Mouse (Mus musculus) adrenal gland, adult 18-20 months (tissue): ENCODE results near the gene Nqo2. TPM values are rescaled to one million over a fixed set of nuclear protein-coding genes. Genes with fewer than 3 reads are reported as not detected.
"Not testable (repeated sequence)": the region's sequence is repeated elsewhere in the genome, so short reads cannot be mapped to it uniquely, and the experiment has no call there.

ENCODE experiments used
- DNase-seq, 2 experiments: peaks; one replicate each; pipeline ENCODE4 v3.0.0; 2021 to 2022; ENCODE audit warnings: low spot score in 2 of 2
- long read RNA-seq, 2 experiments: library from polyadenylated mRNA; stranded (forward); transcript quantifications; one replicate each; pipeline ENCODE4 v2.0.0; 2021
- total RNA-seq, 2 experiments: library from RNA; stranded (reverse); gene quantifications; 1 replicate in 1 of 2; 2 replicates in 1 of 2; pipeline ENCODE4 v1.2.3; 2021

Nqo2 gene
- total RNA-seq = 10 to 100 TPM; 28.6 to 51.8 TPM
- long read RNA-seq, experiment 1, transcript Nqo2-202 (7 exons, 3,842 nt) = major isoform, 13 of 24 reads
- long read RNA-seq, experiment 1, transcript Nqo2-201 (8 exons, 1,063 nt) = minor isoform, 5 of 24 reads
- long read RNA-seq, experiment 1, partial matches to known transcripts = 2 of 24 reads
- long read RNA-seq, experiment 1, other reads (novel, unspliced or antisense) = 2 of 24 reads
- long read RNA-seq, experiment 2, transcript Nqo2-202 (7 exons, 3,842 nt) = major isoform, 86 of 113 reads
- long read RNA-seq, experiment 2, transcript Nqo2-201 (8 exons, 1,063 nt) = minor isoform, 10 of 113 reads
- long read RNA-seq, experiment 2, partial matches to known transcripts = 6 of 113 reads
- long read RNA-seq, experiment 2, other reads (novel, unspliced or antisense) = 9 of 113 reads

- peak; percentile 62 to 73 for DNase-seq
These were observed at the start of gene Nqo2 for GRCm38 (mm10) chr13:33964206-33965046. Gene Nqo2 (plus strand): TSS chr13:33964687.

- DNase-seq = no peak
These were observed 43.4 kb upstream of the Nqo2 start for GRCm38 (mm10) chr13:33921041-33921440.

- DNase-seq = no peak
These were observed 42.8 kb upstream of the Nqo2 start for GRCm38 (mm10) chr13:33921699-33922098.

GRCm38 (mm10) chr13:33930281-33930680 lies 34.2 kb upstream of the Nqo2 start:
- DNase-seq = no peak

GRCm38 (mm10) chr13:33930912-33931311 lies 33.6 kb upstream of the Nqo2 start:
- DNase-seq = no peak

GRCm38 (mm10) chr13:33934743-33935142 lies 29.7 kb upstream of the Nqo2 start:
- DNase-seq = peak; percentile 28 to 49

- peak; percentile 73 to 76 for DNase-seq
These were observed 28.9 kb upstream of the Nqo2 start for GRCm38 (mm10) chr13:33935465-33936181.

- no peak for DNase-seq
These were observed 27.3 kb upstream of the Nqo2 start for GRCm38 (mm10) chr13:33937151-33937550.

- DNase-seq = not testable (repeated sequence)
These were observed 26.9 kb upstream of the Nqo2 start for GRCm38 (mm10) chr13:33937587-33937986.

GRCm38 (mm10) chr13:33941288-33941808 lies 23.1 kb upstream of the Nqo2 start:
- DNase-seq = peak in 1 of 2 experiments; percentile 1

- DNase-seq = peak; percentile 52 to 53
These were observed 22.2 kb upstream of the Nqo2 start for GRCm38 (mm10) chr13:33942212-33942779.

GRCm38 (mm10) chr13:33951308-33952074 lies 13.0 kb upstream of the Nqo2 start:
- peak in 1 of 2 experiments; percentile 38 for DNase-seq

GRCm38 (mm10) chr13:33952075-33952449 lies 12.4 kb upstream of the Nqo2 start:
- DNase-seq = no peak

- DNase-seq = no peak
These were observed 11.5 kb upstream of the Nqo2 start for GRCm38 (mm10) chr13:33952947-33953346.

GRCm38 (mm10) chr13:33956571-33957421 lies 7.7 kb upstream of the Nqo2 start:
- DNase-seq = no peak

- DNase-seq = no peak
These were observed 4.7 kb upstream of the Nqo2 start for GRCm38 (mm10) chr13:33959771-33960170.

- DNase-seq = no peak
These were observed 853 bp downstream of the Nqo2 start for GRCm38 (mm10) chr13:33965056-33966024.

GRCm38 (mm10) chr13:33966025-33966412 lies 1.5 kb downstream of the Nqo2 start:
- no peak for DNase-seq
